Mouse (Mus musculus) embryonic facial prominence, embryonic 12.5 days (tissue): ENCODE data around the gene Suz12. TPM values are rescaled to one million over a fixed set of nuclear protein-coding genes. Genes with fewer than 3 reads are reported as not detected.
A peak's percentile ranks its signal among the peaks of the same experiment; 100 is the strongest.
"Not testable (repeated sequence)": the region's sequence is repeated elsewhere in the genome, so short reads cannot be mapped to it uniquely, and the experiment has no call there.

Experiments
- ATAC-seq: fragments of 200-750 bp; cut with Nextera tagmentation; 2 replicates; pipeline ENCODE4 v1.8.0; 2017; ENCODE audit not compliant: insufficient number of reproducible peaks, insufficient read depth, low FRiP score, low TSS enrichment
- H3K27ac ChIP-seq: fragments of 300-500 bp; sonication (generic); 2 replicates; pipeline ENCODE4 v1.5.1; 2016; ENCODE audit warnings: mild to moderate bottlenecking
- H3K27me3 ChIP-seq: fragments of 300-500 bp; sonication (generic); 2 replicates; pipeline ENCODE4 v1.6.1; 2016; ENCODE audit warnings: mild to moderate bottlenecking, moderate library complexity
- H3K36me3 ChIP-seq: fragments of 300-500 bp; sonication (generic); 2 replicates; pipeline ENCODE4 v1.6.1; 2016; ENCODE audit warnings: mild to moderate bottlenecking
- H3K4me1 ChIP-seq: fragments of 300-500 bp; sonication (generic); 2 replicates; pipeline ENCODE4 v1.6.1; 2016
- H3K4me2 ChIP-seq: fragments of 300-500 bp; sonication (generic); replicated peaks from 2 replicates; pipeline ENCODE4 v1.6.1; 2016; ENCODE audit warnings: mild to moderate bottlenecking, moderate library complexity
- H3K4me3 ChIP-seq: fragments of 300-500 bp; sonication (generic); 2 replicates; pipeline ENCODE4 v1.5.1; 2016; ENCODE audit warnings: mild to moderate bottlenecking
- H3K9ac ChIP-seq: fragments of 300-500 bp; sonication (generic); 2 replicates; pipeline ENCODE4 v1.6.1; 2016; ENCODE audit warnings: mild to moderate bottlenecking, moderate library complexity
- H3K9me3 ChIP-seq: fragments of 300-500 bp; sonication (generic); 2 replicates; pipeline ENCODE4 v1.6.1; 2016; ENCODE audit warnings: mild to moderate bottlenecking, moderate library complexity
- WGBS: fragments of 180-500 bp; shearing (Covaris S2); methylation state at CpG from one replicate; pipeline ENCODE4 v1.1.7; 2016; 5-methylcytosine and 5-hydroxymethylcytosine counted together
- polyA plus RNA-seq: library from polyadenylated mRNA; unstranded; fragments of >200 nt; fragmentation: Nextera tagmentation; extraction: Ambion mirVana; gene quantifications from 2 replicates; pipeline ENCODE4 v1.2.1, GENCODE M21; 2016

The Suz12 gene
- polyA plus RNA-seq, 1 experiment from 2014 or later, result 25.2 TPM

DNA sequence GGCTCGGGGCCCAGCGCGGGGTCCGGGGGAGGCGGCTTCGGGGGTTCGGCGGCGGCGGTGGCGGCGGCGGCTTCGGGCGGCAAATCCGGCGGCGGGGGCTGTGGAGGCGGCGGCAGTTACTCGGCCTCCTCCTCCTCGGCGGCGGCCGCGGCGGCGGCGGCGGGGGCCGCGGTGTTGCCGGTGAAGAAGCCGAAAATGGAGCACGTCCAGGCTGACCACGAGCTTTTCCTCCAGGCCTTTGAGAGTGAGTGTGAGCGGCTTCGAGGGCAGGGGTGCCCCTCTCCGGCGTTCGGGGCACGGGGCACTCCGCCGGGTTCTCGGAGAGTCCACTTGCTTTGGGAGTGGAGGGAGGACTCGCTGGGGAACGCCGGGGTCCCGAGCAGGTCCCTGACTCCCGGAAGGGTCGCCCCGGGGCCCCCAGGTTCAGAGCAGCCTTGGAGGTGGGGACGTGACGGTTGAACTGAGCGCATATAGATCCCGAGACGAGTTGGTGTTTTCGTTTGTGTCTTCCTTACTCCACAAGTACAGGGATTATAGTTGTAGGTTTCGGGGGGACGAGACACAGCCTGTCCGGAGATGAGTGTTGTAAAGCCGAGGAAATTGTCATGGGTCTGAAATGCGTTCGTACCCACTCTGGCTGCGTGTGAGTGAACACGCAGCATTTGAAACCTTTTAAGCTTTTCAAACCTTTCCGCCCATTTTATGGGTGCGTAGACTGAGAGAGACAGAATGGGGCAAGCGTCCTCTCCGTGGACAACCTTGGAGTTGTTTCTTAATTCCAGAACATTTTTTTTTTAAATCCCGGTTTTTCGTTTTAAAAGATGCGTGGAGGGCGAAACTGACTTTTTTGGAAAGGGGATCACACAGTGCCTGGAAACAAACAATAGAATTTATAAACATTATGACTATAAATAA, 707 bp downstream of the Suz12 start:
- Histone ChIP-seq H3K4me3 (peak overlapping the region; percentile 91), H3K27me3 (no peaks in the 10 kb centered on the region), H3K9me3 (no peaks in the 10 kb centered on the region), H3K27ac (peak overlapping the region; percentile 100), H3K4me2 (peak overlapping the region; percentile 59), H3K4me1 (peaks cover 3% of the 10 kb centered on the region; the same call in 1 of the 2 replicates), H3K9ac (peak overlapping the region; percentile 96), H3K36me3 (peaks cover 6% of the 10 kb centered on the region; the same call in 1 of the 2 replicates)
- under 1% methylated on average over 61 of the region's 74 CpGs for WGBS
- peak; percentile 60 for ATAC-seq

DNA sequence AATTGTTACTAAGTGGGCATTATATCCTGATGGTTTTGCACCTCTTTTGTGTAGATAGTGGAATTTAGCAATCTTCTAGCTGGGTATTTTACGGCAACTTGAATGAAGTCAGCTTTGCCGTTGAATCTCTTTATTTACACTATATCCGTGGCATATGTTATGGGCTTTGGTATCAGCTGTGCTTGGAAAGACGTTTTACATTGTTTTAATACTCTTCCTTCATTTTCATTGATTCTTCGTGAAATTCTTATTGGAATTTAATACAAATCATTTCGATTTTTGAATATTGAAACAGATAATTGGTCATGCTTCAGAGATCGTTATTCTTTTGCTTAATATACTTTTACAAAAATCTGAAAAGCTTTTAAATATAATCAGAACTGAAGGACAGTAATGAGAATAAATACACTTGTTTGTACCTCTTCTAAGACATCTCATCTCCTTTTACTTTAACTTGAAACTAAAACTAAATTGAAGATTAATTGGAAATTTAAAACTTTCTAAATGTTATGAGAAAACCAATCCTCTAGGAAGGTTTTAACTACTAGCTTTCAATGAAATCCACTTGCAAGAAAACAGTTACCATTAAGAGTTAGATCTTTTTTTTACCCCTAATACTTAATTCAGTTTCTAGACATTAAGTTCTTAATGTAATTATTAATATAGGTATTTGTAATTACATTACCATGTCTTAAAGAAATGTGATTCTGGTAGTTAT, 1.5 kb downstream of the Suz12 start:
- peaks cover 8% of the 10 kb centered on the region; the same call in 1 of the 2 replicates for H3K36me3 ChIP-seq
- H3K9me3 ChIP-seq, result no peaks in the 10 kb centered on the region
- no peak for ATAC-seq
- 5% methylated on average over 7 of the region's 7 CpGs for WGBS
- H3K4me2 ChIP-seq, result peak overlapping the region; percentile 59
- H3K4me1 ChIP-seq, result peaks cover 3% of the 10 kb centered on the region; the same call in 1 of the 2 replicates
- no peak overlapping the region for H3K27ac ChIP-seq
- peak overlapping the region; percentile 96 for H3K9ac ChIP-seq
- H3K4me3 ChIP-seq, result peak overlapping the region; percentile 91
- H3K27me3 ChIP-seq, result no peaks in the 10 kb centered on the region

DNA sequence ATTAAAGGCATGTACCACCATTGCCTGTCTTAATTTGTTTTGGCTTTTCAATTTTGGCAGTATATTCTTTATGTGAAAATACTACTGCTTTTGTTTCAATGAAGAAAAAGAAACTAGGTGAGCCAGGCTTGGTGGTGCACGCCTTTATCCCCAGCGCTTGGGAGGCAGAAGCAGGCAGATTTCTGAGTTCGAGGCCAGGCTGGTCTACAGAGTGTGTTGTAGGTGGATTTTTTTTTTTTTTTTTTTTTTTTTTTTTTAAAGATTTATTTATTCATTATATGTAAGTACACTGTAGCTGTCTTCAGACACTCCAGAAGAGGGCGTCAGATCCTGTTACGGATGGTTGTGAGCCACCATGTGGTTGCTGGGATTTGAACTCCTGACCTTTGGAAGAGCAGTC, 23.6 kb downstream of the Suz12 start:
- H3K27me3 ChIP-seq, H3K4me3 ChIP-seq, H3K9me3 ChIP-seq, H3K4me1 ChIP-seq, ATAC-seq, H3K27ac ChIP-seq, H3K4me2 ChIP-seq, H3K9ac ChIP-seq: not testable (repeated sequence)
- WGBS, result 87% methylated on average over 5 of the region's 5 CpGs
- H3K36me3 ChIP-seq, result peaks cover 73% of the 10 kb centered on the region

DNA sequence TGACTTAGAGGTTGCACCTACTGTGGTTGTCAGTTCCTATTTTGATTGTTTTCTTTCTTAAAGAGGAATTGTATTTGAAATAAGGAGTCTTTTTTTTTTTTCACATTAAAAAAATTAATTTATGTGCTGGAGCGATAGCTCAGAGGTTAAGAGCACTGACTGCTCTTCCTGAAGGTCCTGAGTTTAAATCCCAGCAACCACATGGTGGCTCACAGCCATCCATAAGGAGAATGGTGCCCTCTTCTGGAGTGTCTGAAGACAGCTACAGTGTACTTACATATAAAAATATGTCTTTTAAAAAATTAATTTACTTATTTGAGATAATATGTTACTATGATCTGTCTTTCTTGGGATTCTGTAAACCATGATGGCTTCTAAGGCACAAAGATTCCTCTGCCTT, 26.9 kb downstream of the Suz12 start:
- no peak for ATAC-seq
- peaks cover 74% of the 10 kb centered on the region for H3K36me3 ChIP-seq
- H3K4me3 ChIP-seq, result no peak overlapping the region
- no peak overlapping the region for H3K4me2 ChIP-seq
- H3K4me1 ChIP-seq, result no peaks in the 10 kb centered on the region
- WGBS, result 93% methylated on average over 1 of the region's 1 CpGs
- H3K9ac ChIP-seq, result no peak overlapping the region
- H3K9me3 ChIP-seq, result no peaks in the 10 kb centered on the region
- H3K27me3 ChIP-seq, result no peaks in the 10 kb centered on the region
- no peak overlapping the region for H3K27ac ChIP-seq

DNA sequence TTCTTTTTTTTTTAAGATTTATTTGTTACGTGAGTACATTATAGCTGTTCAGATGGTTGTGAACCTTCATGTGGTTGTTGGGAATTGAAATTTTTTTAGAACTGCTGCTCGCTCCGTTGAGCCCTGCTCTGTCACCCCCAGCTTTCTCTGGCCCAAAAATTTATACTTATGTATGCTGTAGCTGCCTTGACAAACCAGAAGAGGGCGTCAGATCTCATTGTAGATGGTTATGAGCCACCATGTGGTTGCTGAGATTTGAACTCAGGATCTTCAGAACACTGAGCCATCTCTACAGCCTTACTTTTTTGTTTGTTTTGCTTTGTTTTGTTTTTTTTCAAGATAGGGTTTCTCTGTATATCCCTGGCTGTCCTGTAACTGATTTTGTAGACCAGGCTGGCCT, 28.4 kb downstream of the Suz12 start:
- no peak overlapping the region for H3K27ac ChIP-seq
- no peaks in the 10 kb centered on the region for H3K4me1 ChIP-seq
- no peak overlapping the region for H3K4me2 ChIP-seq
- no peak overlapping the region for H3K4me3 ChIP-seq
- H3K36me3 ChIP-seq, result peaks cover 72% of the 10 kb centered on the region
- no peaks in the 10 kb centered on the region for H3K27me3 ChIP-seq
- ATAC-seq, result no peak
- H3K9ac ChIP-seq, result no peak overlapping the region
- WGBS, result 87% methylated on average over 4 of the region's 4 CpGs
- H3K9me3 ChIP-seq, result no peaks in the 10 kb centered on the region

DNA sequence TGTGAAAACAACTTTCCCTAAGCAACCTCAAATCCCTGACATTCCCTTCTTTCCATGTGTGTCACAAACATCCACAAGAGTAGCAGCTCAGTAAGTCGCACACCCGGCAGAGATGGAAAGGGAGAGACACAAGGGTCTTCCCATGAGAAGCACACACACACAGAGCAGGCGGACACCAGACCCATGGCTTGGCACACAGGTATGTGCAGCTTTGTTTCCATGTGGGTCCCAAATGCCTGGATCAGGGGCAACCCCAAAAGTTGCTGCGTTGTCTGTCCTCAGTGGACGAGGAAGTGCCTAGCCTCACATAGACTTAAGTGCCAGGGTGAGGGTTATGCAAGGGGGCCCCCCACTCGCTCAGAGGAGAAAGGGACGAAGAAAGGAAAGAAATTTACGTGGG, 44.6 kb downstream of the Suz12 start:
- H3K27me3 ChIP-seq, result no peaks in the 10 kb centered on the region
- no peak overlapping the region for H3K27ac ChIP-seq
- no peak for ATAC-seq
- H3K36me3 ChIP-seq, result peaks cover 25% of the 10 kb centered on the region
- H3K9me3 ChIP-seq, result no peaks in the 10 kb centered on the region
- H3K4me1 ChIP-seq, result no peaks in the 10 kb centered on the region
- H3K9ac ChIP-seq, result no peak overlapping the region
- no peak overlapping the region for H3K4me2 ChIP-seq
- WGBS, result 90% methylated on average over 8 of the region's 8 CpGs
- H3K4me3 ChIP-seq, result no peak overlapping the region

DNA sequence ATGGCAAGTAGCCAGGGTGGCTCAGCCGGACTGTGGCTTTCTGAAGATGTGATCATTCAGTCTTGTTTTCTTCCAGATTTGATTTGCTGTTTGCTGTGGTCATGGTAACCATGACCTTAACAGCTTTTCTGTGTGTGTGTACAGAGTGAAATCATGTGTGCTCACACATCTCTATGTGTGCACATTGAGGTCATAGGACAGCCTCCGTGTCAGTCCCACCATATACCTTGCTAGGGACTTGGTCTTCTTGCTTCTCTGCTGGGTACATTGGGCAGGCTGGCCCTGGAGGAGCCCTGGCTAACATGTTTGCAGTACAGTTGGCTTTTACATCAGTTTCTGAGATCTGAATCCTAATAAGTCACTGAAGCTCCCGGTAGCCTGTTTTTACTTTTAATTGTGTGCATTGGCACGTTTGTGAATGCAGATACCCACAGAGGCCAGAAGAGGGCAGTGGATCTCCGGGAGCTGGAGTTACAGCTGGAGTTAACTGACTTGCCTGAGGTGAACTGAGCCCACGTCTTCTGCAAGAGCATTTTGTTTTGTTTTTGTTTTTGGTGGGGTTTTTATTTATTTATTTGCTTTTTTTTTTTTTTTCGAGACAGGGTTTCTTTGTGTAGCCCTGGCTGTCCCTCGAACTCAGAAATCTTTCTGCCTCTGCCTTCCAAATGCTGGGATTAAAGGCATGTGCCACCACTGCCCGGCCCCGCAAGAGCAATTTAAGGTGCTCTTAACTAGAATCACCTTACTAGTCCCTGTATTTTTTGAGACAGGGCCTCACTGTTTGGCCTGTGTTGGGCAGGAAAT, 49.9 kb downstream of the Suz12 start:
- Histone ChIP-seq H3K27me3 (no peaks in the 10 kb centered on the region), H3K36me3 (peaks cover 9% of the 10 kb centered on the region; the same call in 1 of the 2 replicates), H3K4me1 (no peaks in the 10 kb centered on the region), H3K4me2 (no peak overlapping the region), H3K27ac (no peak overlapping the region), H3K9ac (no peak overlapping the region), H3K4me3 (no peak overlapping the region), H3K9me3 (no peaks in the 10 kb centered on the region)
- ATAC-seq, result no peak
- 54% methylated on average over 10 of the region's 10 CpGs for WGBS

DNA sequence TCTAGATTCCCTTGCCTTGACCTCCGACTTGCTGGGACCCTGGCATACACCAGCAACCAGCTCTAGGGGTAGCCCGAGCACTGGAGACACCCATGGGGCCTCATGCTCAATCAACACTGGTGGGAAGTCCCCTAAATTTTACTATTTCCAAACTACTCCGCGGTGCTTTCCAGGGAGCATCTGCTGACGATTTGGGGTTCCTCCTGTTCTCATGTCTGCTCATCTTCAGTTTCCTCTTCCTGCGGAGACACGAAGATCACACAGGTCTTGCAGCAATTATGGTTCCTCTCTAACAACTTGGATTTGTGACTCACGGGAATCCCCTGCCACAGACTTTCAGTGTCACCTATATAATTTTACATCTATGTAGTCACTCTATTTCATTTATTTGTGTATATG, 50.5 kb downstream of the Suz12 start:
- Histone ChIP-seq H3K4me1 (no peaks in the 10 kb centered on the region), H3K4me2 (no peak overlapping the region), H3K9ac (no peak overlapping the region), H3K27me3 (no peaks in the 10 kb centered on the region), H3K9me3 (no peaks in the 10 kb centered on the region), H3K27ac (no peak overlapping the region), H3K4me3 (no peak overlapping the region), H3K36me3 (peaks cover 14% of the 10 kb centered on the region)
- ATAC-seq, result no peak
- 83% methylated on average over 8 of the region's 8 CpGs for WGBS

DNA sequence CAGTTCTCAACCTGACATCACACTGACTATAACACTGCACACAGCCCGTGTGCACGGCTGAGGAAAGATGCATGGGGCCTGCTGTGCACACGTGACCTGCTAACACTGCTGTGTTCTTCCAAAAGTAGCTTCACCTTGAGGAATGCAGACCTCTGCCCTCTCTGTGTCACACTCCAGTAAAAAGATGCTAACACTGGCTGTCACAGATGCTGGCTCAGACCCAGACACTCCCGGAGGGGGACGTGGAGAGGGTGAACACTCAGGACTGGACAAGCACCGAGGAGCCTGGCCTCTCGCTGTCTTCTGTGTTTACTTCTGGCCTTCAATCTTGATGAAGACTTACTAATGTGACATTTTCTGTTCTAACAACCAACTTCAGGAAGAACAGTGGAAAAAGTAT, 54.0 kb downstream of the Suz12 start:
- H3K4me3 ChIP-seq, result no peak overlapping the region
- no peaks in the 10 kb centered on the region for H3K27me3 ChIP-seq
- WGBS, result 82% methylated on average over 7 of the region's 7 CpGs
- no peak for ATAC-seq
- H3K4me2 ChIP-seq, result no peak overlapping the region
- peaks cover 15% of the 10 kb centered on the region for H3K36me3 ChIP-seq
- H3K4me1 ChIP-seq, result peaks cover 8% of the 10 kb centered on the region
- H3K9me3 ChIP-seq, result no peaks in the 10 kb centered on the region
- no peak overlapping the region for H3K9ac ChIP-seq
- H3K27ac ChIP-seq, result no peak overlapping the region

DNA sequence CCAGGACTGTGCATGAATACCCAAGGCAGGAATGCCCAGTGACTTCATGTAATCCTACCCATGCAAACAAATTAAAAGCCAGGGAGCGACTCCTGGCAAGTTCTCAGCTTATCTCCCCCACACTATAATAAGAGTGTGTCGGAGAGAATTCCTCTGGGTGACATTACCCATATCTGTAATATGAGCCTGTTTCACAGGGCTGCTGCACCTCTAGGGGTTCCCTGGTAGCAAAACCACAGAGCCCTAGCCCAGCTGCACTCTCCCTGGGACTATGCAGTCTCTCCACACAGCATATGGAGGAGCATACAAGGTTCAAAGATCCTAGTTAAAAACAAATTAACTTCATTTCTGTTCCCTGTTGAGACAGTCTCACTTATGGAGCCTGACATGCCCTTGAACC, 57.2 kb downstream of the Suz12 start:
- 23% methylated on average over 2 of the region's 2 CpGs for WGBS
- H3K9ac ChIP-seq, result no peak overlapping the region
- ATAC-seq, result peak; percentile 83
- H3K27ac ChIP-seq, result no peak overlapping the region
- H3K4me3 ChIP-seq, result no peak overlapping the region
- H3K27me3 ChIP-seq, result no peaks in the 10 kb centered on the region
- peaks cover 32% of the 10 kb centered on the region for H3K36me3 ChIP-seq
- no peaks in the 10 kb centered on the region for H3K9me3 ChIP-seq
- no peak overlapping the region for H3K4me2 ChIP-seq
- peaks cover 8% of the 10 kb centered on the region for H3K4me1 ChIP-seq

DNA sequence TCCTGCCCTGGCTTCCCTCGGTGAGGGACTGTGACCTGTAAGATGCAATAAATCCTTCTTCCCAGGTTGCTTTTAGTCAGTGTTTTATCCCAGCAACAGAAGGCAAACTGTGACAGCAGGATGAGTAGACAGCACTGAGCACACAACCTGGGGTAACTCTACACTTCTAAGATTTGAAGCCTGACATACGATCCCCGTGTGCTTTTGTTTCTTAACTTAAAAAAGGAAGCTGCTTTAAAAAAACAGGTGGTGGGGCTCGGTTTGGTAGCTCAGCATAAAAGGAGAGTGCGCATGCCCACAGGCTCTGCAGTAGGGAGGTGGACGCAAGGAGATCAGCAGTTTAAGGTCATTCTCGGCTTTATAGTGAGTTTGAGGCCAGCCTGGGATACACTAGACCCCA, 59.5 kb downstream of the Suz12 start:
- peaks cover 51% of the 10 kb centered on the region for H3K36me3 ChIP-seq

More for the DNA sequence above, 59.5 kb downstream of the Suz12 start:
- WGBS, result 57% methylated on average over 7 of the region's 7 CpGs
- Histone ChIP-seq H3K9ac (no peak overlapping the region), H3K9me3 (no peaks in the 10 kb centered on the region), H3K4me2 (no peak overlapping the region), H3K4me1 (peaks cover 8% of the 10 kb centered on the region), H3K4me3 (no peak overlapping the region), H3K27ac (no peak overlapping the region), H3K27me3 (no peaks in the 10 kb centered on the region)
- ATAC-seq, result no peak
